Mouse (Mus musculus): ENCODE data around the gene AU040320. TPM values are rescaled to one million over a fixed set of nuclear protein-coding genes. Genes with fewer than 3 reads are reported as not detected.

AU040320 gene
- polyA plus RNA-seq, 1 experiment from 2014 or later = 20.7 TPM

DNA sequence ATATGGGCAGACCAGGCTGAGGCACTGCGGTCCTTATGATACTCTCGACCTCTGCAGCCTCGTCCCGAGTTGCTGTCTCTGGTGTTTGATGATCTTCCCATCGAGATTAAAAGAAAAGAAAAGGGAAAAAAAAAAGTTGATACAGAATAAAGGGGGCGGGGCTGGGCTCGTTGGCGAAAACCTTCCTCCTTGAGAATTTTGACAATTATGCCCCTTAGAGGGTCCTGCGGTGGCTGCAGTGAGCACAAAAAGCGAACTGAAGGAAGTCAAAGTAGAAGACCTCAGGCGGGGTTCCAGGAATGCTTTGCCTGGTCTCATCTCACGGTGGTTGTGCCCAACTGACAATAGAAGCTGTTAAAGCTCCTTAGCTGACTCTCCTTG is 877 bp downstream of the AU040320 start:
- Histone ChIP-seq H3K9ac (ENCODE audit: low read depth, low read length) (peak overlapping the region; percentile 88), H3K36me3 (ENCODE audit: control insufficient read depth, insufficient read depth, low read length) (peaks cover 2% of the 10 kb centered on the region; the same call in 1 of the 2 replicates), H3K4me2 (peak overlapping the region; percentile 94), H3K4me1 (ENCODE audit: control insufficient read depth, insufficient read depth, low read length) (peaks cover 14% of the 10 kb centered on the region), H3K9me3 (replicated peaks; ENCODE audit: control insufficient read depth, low read length) (no peaks in the 10 kb centered on the region), H3K4me3 (ENCODE audit: low read depth, low read length) (peak overlapping the region; percentile 92), H3K27ac (ENCODE audit: low read depth, low read length) (peak overlapping the region; percentile 95; the same call in 1 of the 2 replicates), H3K27me3 (ENCODE audit: control insufficient read depth, insufficient read depth, low read length) (no peaks in the 10 kb centered on the region)
- 2% methylated on average over 12 of the region's 12 CpGs for WGBS (ENCODE audit: insufficient replicate concordance)
- ATAC-seq (replicated peaks; ENCODE audit: insufficient number of reproducible peaks, low FRiP score, low TSS enrichment) = no peak

DNA sequence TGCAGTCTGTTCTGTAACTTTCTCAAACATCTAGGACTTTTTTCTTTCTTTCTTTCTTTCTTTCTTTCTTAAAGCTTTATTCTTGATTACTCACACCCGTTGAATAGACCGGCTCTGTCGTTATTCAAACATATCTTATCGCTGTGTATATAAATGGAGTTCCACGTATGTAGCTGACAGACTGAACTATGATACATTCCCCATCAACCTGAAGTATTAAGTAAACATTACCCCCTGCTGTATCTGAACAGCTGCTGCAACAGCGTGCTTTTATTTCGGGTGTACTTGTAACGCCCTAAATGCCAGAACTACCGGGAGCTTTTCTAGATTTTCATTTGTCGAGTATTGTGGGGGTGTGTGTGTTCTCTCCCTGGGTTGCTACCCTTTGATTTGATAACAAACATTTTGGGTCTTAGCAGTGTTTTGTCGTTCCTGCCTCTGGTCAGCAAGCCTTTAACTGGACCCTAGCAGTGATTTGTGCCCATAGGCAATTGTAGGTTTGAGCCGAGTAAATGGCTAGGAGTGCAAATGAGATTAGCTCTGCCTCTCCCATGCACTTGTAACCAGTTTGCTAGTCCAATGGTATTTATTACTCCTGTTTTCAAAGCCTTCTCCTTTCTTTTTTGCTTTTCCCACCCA is 1.5 kb downstream of the AU040320 start:
- no peak for ATAC-seq (replicated peaks; ENCODE audit: insufficient number of reproducible peaks, low FRiP score, low TSS enrichment)
- no peak overlapping the region for H3K27ac ChIP-seq (ENCODE audit: low read depth, low read length)
- peak overlapping the region; percentile 94 for H3K4me2 ChIP-seq
- H3K4me3 ChIP-seq (ENCODE audit: low read depth, low read length) = peak overlapping the region; percentile 92
- H3K9ac ChIP-seq (ENCODE audit: low read depth, low read length) = no peak overlapping the region
- H3K4me1 ChIP-seq (ENCODE audit: control insufficient read depth, insufficient read depth, low read length) = peaks cover 14% of the 10 kb centered on the region
- no peaks in the 10 kb centered on the region; the same call in 1 of the 2 replicates for H3K36me3 ChIP-seq (ENCODE audit: control insufficient read depth, insufficient read depth, low read length)
- H3K9me3 ChIP-seq (replicated peaks; ENCODE audit: control insufficient read depth, low read length) = no peaks in the 10 kb centered on the region
- 47% methylated on average over 12 of the region's 12 CpGs for WGBS (ENCODE audit: insufficient replicate concordance)
- no peaks in the 10 kb centered on the region for H3K27me3 ChIP-seq (ENCODE audit: control insufficient read depth, insufficient read depth, low read length)

DNA sequence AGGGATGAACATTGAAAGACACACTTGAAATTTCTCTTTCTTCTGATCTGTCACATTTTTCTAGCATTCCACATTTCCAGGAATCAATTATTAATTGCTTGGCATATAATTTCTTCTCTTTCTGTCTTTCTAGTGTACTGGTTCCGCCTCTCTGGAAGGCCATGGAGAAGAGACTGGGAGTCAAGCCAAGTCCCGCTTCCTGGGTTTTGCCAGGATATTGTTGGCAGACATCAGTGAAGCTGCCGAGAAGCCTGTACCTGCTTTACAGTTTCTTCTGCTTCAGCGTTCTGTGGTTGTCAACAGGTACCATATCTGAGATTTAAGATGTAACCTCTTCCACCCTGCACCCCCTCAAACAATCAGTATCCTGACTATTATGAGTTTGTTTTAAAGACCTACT is 3.4 kb downstream of the AU040320 start:
- H3K9ac ChIP-seq (ENCODE audit: low read depth, low read length) = no peak overlapping the region
- peaks cover 10% of the 10 kb centered on the region for H3K4me1 ChIP-seq (ENCODE audit: control insufficient read depth, insufficient read depth, low read length)
- peaks cover 6% of the 10 kb centered on the region; the same call in 1 of the 2 replicates for H3K36me3 ChIP-seq (ENCODE audit: control insufficient read depth, insufficient read depth, low read length)
- no peak overlapping the region for H3K27ac ChIP-seq (ENCODE audit: low read depth, low read length)
- no peak overlapping the region for H3K4me2 ChIP-seq
- no peaks in the 10 kb centered on the region for H3K27me3 ChIP-seq (ENCODE audit: control insufficient read depth, insufficient read depth, low read length)
- H3K4me3 ChIP-seq (ENCODE audit: low read depth, low read length) = no peak overlapping the region
- no peaks in the 10 kb centered on the region for H3K9me3 ChIP-seq (replicated peaks; ENCODE audit: control insufficient read depth, low read length)
- 76% methylated on average over 4 of the region's 4 CpGs for WGBS (ENCODE audit: insufficient replicate concordance)
- no peak for ATAC-seq (replicated peaks; ENCODE audit: insufficient number of reproducible peaks, low FRiP score, low TSS enrichment)

DNA sequence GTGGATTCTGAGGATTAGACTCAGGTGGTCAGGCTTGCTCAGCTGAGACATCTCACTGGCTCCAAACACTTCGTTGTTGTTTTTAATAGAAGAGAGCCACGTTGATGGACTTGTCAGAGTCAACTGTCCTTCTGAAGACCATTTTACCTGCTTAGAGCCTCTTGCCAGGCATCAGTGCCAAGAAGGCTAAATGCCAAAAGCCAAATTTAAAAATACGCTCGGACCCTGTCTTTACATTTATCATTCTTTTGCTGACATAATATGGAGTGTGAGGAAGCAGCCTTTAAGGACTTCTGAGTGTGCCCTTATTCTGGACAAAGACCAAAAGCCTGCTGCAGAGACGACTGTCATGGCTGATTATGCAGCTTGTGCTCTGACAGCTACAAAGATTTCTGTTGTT is 5.0 kb downstream of the AU040320 start:
- 74% methylated on average over 5 of the region's 5 CpGs for WGBS (ENCODE audit: insufficient replicate concordance)
- peaks cover 6% of the 10 kb centered on the region; the same call in 1 of the 2 replicates for H3K36me3 ChIP-seq (ENCODE audit: control insufficient read depth, insufficient read depth, low read length)
- ATAC-seq (replicated peaks; ENCODE audit: insufficient number of reproducible peaks, low FRiP score, low TSS enrichment) = no peak

DNA sequence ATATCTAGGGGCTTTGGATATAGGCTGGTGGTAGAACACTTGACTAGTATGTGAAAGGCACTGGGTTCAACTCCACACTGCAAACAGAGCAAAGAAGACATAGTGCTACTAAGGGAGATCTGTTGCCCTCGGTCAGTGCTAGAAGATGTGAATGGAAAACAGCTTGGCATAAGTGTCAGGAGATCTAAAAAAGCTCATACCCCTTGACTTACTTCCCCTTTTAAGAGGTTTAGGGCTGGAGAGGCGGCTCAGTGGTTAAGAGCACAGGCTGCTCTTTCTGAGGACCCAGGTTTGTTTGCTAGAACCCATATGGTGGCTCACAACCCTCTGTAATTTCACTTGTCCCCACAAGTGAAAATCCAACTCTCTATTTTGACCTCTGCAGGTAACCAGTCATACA is 6.1 kb downstream of the AU040320 start:
- H3K27ac ChIP-seq (ENCODE audit: low read depth, low read length) = no peak overlapping the region
- no peak for ATAC-seq (replicated peaks; ENCODE audit: insufficient number of reproducible peaks, low FRiP score, low TSS enrichment)
- H3K27me3 ChIP-seq (ENCODE audit: control insufficient read depth, insufficient read depth, low read length) = no peaks in the 10 kb centered on the region
- H3K36me3 ChIP-seq (ENCODE audit: control insufficient read depth, insufficient read depth, low read length) = peaks cover 6% of the 10 kb centered on the region; the same call in 1 of the 2 replicates
- H3K4me2 ChIP-seq = no peak overlapping the region
- no peaks in the 10 kb centered on the region for H3K9me3 ChIP-seq (replicated peaks; ENCODE audit: control insufficient read depth, low read length)
- H3K9ac ChIP-seq (ENCODE audit: low read depth, low read length) = no peak overlapping the region
- H3K4me1 ChIP-seq (ENCODE audit: control insufficient read depth, insufficient read depth, low read length) = peaks cover under 1% of the 10 kb centered on the region
- 78% methylated on average over 2 of the region's 2 CpGs for whole genome bisulfite sequencing (ENCODE audit: insufficient replicate concordance)
- no peak overlapping the region for H3K4me3 ChIP-seq (ENCODE audit: low read depth, low read length)

More for the DNA sequence above, 5.0 kb downstream of the AU040320 start:
- H3K27ac ChIP-seq (ENCODE audit: low read depth, low read length) = no peak overlapping the region
- no peak overlapping the region for H3K9ac ChIP-seq (ENCODE audit: low read depth, low read length)
- H3K4me3 ChIP-seq (ENCODE audit: low read depth, low read length) = no peak overlapping the region
- H3K4me1 ChIP-seq (ENCODE audit: control insufficient read depth, insufficient read depth, low read length) = peaks cover 4% of the 10 kb centered on the region
- H3K9me3 ChIP-seq (replicated peaks; ENCODE audit: control insufficient read depth, low read length) = no peaks in the 10 kb centered on the region
- H3K4me2 ChIP-seq = no peak overlapping the region
- no peaks in the 10 kb centered on the region for H3K27me3 ChIP-seq (ENCODE audit: control insufficient read depth, insufficient read depth, low read length)

DNA sequence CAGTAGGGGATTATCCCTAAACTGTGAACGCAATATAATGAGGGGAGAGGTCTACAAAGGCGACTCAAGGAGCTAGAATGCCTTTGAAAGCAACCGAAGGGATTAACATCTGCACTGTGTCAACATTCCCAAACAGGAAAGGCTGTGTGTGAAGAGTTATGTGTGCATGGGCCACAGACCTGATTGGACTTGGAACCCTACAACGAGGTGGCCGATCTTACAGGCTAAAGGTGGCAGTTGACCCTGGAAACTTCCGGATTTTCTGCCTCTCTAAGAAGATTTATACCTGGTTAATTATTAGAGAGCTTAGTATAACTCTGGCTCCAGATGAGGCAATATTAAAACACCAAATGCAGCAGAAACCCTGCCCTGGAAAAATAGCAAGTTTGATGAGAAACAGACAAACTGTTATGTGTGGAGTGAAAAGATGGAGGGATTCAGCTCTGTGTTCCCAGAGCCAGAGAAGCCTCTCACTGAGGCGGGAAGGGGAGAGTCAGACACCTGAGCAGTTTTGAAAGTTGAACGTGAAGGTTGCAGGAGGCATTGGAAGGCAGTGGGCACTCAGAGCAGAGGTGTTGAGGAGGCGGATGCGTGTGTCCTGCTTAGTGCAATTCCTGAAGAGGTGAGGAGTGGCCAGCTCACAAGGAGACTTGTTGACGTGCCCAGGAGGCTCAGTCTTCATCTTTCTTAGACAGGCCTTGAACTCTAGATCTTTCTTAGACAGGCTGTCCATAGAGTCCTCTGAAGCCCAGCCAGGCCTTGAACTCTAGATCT is 9.4 kb downstream of the AU040320 start:
- Histone ChIP-seq H3K4me1 (ENCODE audit: control insufficient read depth, insufficient read depth, low read length) (no peaks in the 10 kb centered on the region), H3K27ac (ENCODE audit: low read depth, low read length) (no peak overlapping the region), H3K27me3 (ENCODE audit: control insufficient read depth, insufficient read depth, low read length) (no peaks in the 10 kb centered on the region), H3K36me3 (ENCODE audit: control insufficient read depth, insufficient read depth, low read length) (peaks cover 6% of the 10 kb centered on the region; the same call in 1 of the 2 replicates), H3K9me3 (replicated peaks; ENCODE audit: control insufficient read depth, low read length) (no peaks in the 10 kb centered on the region), H3K4me2 (no peak overlapping the region), H3K9ac (ENCODE audit: low read depth, low read length) (no peak overlapping the region), H3K4me3 (ENCODE audit: low read depth, low read length) (no peak overlapping the region)
- WGBS (ENCODE audit: insufficient replicate concordance) = 67% methylated on average over 11 of the region's 11 CpGs
- no peak for ATAC-seq (replicated peaks; ENCODE audit: insufficient number of reproducible peaks, low FRiP score, low TSS enrichment)

DNA sequence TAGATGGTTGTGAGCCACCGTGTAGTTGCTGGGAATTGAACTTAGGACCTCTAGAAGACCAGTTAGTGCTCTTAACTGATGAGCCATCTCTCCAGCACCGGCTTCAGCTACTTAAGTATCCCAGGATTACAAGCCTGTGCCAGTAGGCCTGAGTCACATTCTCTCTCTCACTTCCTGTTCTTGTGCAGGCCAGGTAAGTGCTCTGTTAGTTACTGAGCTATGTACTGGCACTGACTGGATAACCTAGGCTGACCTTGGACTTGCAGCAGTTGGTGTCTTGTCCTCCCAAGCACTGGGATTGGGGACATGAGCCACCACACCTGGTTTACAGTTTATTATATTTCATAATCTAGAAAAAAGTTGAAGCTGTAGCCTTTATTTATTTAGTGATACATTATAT is 10.1 kb downstream of the AU040320 start:
- no peaks in the 10 kb centered on the region for H3K27me3 ChIP-seq (ENCODE audit: control insufficient read depth, insufficient read depth, low read length)
- no peak overlapping the region for H3K4me2 ChIP-seq
- H3K27ac ChIP-seq (ENCODE audit: low read depth, low read length) = no peak overlapping the region
- peaks cover 6% of the 10 kb centered on the region; the same call in 1 of the 2 replicates for H3K36me3 ChIP-seq (ENCODE audit: control insufficient read depth, insufficient read depth, low read length)
- no peak for ATAC-seq (replicated peaks; ENCODE audit: insufficient number of reproducible peaks, low FRiP score, low TSS enrichment)
- H3K9me3 ChIP-seq (replicated peaks; ENCODE audit: control insufficient read depth, low read length) = no peaks in the 10 kb centered on the region
- H3K9ac ChIP-seq (ENCODE audit: low read depth, low read length) = no peak overlapping the region
- WGBS (ENCODE audit: insufficient replicate concordance) = 93% methylated on average over 2 of the region's 2 CpGs
- H3K4me3 ChIP-seq (ENCODE audit: low read depth, low read length) = no peak overlapping the region
- no peaks in the 10 kb centered on the region for H3K4me1 ChIP-seq (ENCODE audit: control insufficient read depth, insufficient read depth, low read length)

DNA sequence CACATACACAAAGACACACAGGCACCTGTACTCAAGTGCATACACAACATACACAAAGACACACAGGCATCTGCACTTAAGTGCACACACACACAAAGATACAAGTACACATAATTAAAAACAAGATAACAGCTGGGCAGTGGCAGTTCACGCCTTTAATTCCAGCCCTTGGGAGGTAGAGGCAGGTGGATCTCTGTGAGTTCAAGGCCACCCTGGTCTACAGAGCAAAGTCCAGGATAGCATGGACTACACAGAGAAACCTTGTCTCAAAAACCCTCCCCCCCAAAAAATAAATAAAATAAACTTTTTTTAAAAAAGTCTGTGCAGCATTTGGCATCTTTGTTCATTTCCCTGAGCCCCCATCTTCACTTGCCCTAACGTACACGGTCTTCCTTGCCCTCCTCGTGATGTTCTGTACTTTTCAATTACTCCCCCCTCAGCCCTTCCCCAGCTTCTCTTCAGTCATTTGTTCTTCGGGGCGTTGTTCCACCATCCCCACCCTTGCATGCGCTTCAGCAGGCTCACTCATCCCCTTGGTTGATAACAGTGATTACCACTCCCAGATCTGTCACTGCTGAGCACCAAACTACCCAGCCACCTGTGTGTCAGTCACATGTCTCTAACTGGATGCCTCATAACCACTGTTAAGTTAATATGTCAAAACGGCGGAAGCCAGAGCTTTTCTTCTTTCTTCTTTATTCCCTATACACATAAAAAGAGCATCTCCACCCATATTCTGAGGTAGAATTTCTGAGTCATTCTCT is 16.6 kb downstream of the AU040320 start:
- 77% methylated on average over 9 of the region's 9 CpGs for WGBS (ENCODE audit: insufficient replicate concordance)
- ATAC-seq (replicated peaks; ENCODE audit: insufficient number of reproducible peaks, low FRiP score, low TSS enrichment) = no peak
- H3K9ac ChIP-seq (ENCODE audit: low read depth, low read length) = no peak overlapping the region

More for the DNA sequence above, 16.6 kb downstream of the AU040320 start:
- H3K4me2 ChIP-seq = no peak overlapping the region
- H3K27me3 ChIP-seq (ENCODE audit: control insufficient read depth, insufficient read depth, low read length) = no peaks in the 10 kb centered on the region
- H3K9me3 ChIP-seq (replicated peaks; ENCODE audit: control insufficient read depth, low read length) = no peaks in the 10 kb centered on the region
- H3K4me1 ChIP-seq (ENCODE audit: control insufficient read depth, insufficient read depth, low read length) = no peaks in the 10 kb centered on the region
- no peak overlapping the region for H3K4me3 ChIP-seq (ENCODE audit: low read depth, low read length)
- no peak overlapping the region for H3K27ac ChIP-seq (ENCODE audit: low read depth, low read length)
- H3K36me3 ChIP-seq (ENCODE audit: control insufficient read depth, insufficient read depth, low read length) = no peaks in the 10 kb centered on the region

All from heart, embryonic 11.5 days (tissue).